Mouse (Mus musculus) liver, postnatal 0 days (tissue): ENCODE results near the gene Gm21188.
"Not testable (repeated sequence)": the region's sequence is repeated elsewhere in the genome, so short reads cannot be mapped to it uniquely, and the experiment has no call there.

Source experiments
- CTCF ChIP-seq: sonication (generic); IDR thresholded peaks from 2 replicates; pipeline ENCODE4 v1.5.1; 2016; ENCODE audit warnings: antibody characterized with exemption, low read depth
- EP300 ChIP-seq: IDR thresholded peaks from 2 replicates; pipeline ENCODE4 v1.6.1; 2016; ENCODE audit warnings: antibody characterized with exemption, low read depth, mild to moderate bottlenecking

DNA sequence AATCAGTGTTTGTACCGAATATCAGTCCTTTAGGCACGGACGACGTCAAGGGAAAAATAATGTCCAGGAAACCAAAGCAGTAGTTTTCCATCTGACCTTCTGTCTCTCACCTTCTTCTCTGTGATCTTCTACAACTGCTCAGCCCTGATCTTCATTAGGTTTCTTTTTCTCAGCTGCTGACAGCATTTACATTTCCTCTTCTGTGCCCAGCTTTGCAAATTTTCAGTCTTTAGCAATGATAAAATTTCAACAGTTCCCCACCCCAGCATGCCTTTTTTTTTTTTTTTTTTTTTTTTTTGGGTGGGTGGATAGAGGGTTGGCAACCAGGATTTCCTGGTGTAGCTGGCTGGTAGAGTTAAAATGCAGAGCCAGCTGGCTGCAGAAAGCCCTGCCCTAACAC, 52.8 kb downstream of the Gm21188 start:
- TF ChIP-seq EP300, CTCF: not testable (repeated sequence)
